Mouse (Mus musculus) small intestine, adult 2 months (tissue): ENCODE results near the gene Atxn7l1. TPM values are rescaled to one million over a fixed set of nuclear protein-coding genes. Genes with fewer than 3 reads are reported as not detected.
A peak's percentile ranks its signal among the peaks of the same experiment; 100 is the strongest.

ENCODE experiments used
- H3K27ac ChIP-seq: fragments of 200-500 bp; 2 replicates; pipeline ENCODE4 v1.5.1; 2012; ENCODE audit warnings: low read depth, low read length, control low read depth, inconsistent platforms; ENCODE audit not compliant: insufficient read depth
- H3K27me3 ChIP-seq: fragments of 200-500 bp; 2 replicates; pipeline ENCODE4 v1.6.1; 2012; ENCODE audit warnings: mild to moderate bottlenecking, moderate library complexity, low read length, inconsistent platforms; ENCODE audit not compliant: control insufficient read depth, insufficient read depth
- H3K36me3 ChIP-seq: fragments of 200-500 bp; 2 replicates; pipeline ENCODE4 v1.6.1; 2012; ENCODE audit warnings: mild to moderate bottlenecking, low read length, control low read depth, inconsistent platforms; ENCODE audit not compliant: control insufficient read depth, insufficient read depth
- H3K4me1 ChIP-seq: fragments of 200-500 bp; 2 replicates; pipeline ENCODE4 v1.6.1; 2012; ENCODE audit warnings: low read length, inconsistent platforms, mixed read lengths; ENCODE audit not compliant: control insufficient read depth, insufficient read depth, insufficient read length
- H3K4me3 ChIP-seq: fragments of 200-500 bp; 2 replicates; pipeline ENCODE4 v1.5.1; 2012; ENCODE audit warnings: low read depth, mild to moderate bottlenecking, control low read depth, inconsistent platforms, low read length, moderate library complexity
- CTCF ChIP-seq: fragments of 200-500 bp; IDR thresholded peaks from 2 replicates; pipeline ENCODE4 v1.5.1; 2012; ENCODE audit warnings: low read depth, mild to moderate bottlenecking, control low read depth, inconsistent platforms, low read length, moderate library complexity, mixed read lengths; ENCODE audit not compliant: insufficient replicate concordance, insufficient read length; ENCODE audit errors: extremely low read depth
- POLR2A ChIP-seq: fragments of 200-500 bp; IDR thresholded peaks from 2 replicates; pipeline ENCODE4 v1.6.1; 2012; ENCODE audit warnings: low read depth, mild to moderate bottlenecking, control low read depth, inconsistent platforms, low read length, moderate library complexity
- WGBS: fragments of 180-500 bp; shearing (Covaris S2); methylation state at CpG from one replicate; pipeline ENCODE4 v1.1.7; 2018; 5-methylcytosine and 5-hydroxymethylcytosine counted together
- polyA plus RNA-seq: library from polyadenylated mRNA; depleted of rRNA; stranded (reverse); fragments of >200 nt; gene quantifications from 2 replicates; pipeline ENCODE4 v1.2.3, GENCODE M21; 2012

The Atxn7l1 gene
- polyA plus RNA-seq, 1 experiment: 19.2 TPM

DNA sequence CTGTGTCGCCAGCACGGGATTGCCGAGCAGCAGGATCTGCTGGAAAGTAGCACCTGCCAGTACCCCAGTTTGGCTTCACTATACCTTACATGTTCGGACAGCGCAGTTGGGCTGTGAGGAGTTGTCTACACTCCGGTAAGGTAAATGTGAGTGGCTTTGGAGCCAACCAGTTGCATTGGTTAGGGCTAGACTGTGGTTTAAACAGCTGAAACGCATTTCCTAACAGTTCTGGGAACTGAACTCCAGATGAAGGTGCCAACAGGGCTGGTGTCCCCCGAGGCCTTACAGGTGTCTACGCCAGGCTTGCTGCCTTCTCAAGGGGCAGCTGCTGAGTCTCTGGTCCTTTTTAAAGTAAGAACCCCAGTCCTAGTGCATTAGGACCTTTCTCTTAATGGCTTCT, 157.6 kb downstream of the Atxn7l1 start:
- H3K27me3 ChIP-seq: no peaks in the 10 kb centered on the region
- TF ChIP-seq POLR2A: no peak
- no peak for TF ChIP-seq CTCF
- no peaks in the 10 kb centered on the region for H3K36me3 ChIP-seq
- no peak overlapping the region for H3K27ac ChIP-seq
- H3K4me1 ChIP-seq: no peaks in the 10 kb centered on the region
- H3K4me3 ChIP-seq: no peak overlapping the region
- 87% methylated on average over 9 of the region's 9 CpGs for WGBS

DNA sequence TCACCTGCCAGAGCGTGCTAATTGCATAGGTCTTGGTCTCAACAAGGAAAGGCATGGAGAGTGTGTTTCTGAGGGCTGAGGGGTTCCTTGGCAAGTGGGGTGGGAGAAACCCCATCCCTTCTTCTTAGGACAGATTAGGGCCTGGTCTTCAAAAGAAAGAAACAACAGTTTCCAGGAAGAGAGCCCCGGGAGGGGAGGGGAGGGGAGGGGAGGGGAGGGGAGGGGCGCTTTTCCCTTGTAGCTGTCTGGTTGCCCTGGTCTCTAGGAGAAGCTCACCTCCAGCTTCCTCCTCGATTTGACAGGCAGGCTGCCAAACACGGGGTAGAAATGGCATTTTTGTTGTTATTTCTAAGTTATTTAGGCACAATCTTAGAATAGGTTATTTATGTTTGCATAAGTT, 159.0 kb downstream of the Atxn7l1 start:
- Histone ChIP-seq H3K27me3 (no peaks in the 10 kb centered on the region), H3K4me3 (no peak overlapping the region), H3K27ac (no peak overlapping the region), H3K4me1 (peaks cover 3% of the 10 kb centered on the region; the same call in 1 of the 2 replicates), H3K36me3 (no peaks in the 10 kb centered on the region)
- no peak for TF ChIP-seq POLR2A
- no peak for TF ChIP-seq CTCF
- WGBS: 68% methylated on average over 3 of the region's 5 CpGs

DNA sequence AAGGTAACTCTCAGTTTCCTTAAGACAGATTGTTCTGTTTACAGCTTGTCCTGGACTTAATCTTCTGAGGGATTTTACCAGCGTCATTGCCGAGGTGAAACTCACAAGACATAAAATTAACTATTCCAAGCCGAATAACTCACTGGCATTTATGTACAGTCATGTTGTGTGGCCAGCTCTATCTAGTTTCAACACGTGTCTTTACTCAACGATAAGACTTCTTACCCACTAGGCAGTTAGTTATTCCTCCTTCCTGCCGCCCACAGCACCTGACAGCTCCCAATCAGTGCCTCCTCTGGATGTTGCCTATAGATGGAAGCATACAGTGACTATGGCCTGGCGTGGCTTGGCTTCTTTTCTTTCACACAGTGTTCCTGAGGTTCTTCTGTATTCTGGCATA, 161.2 kb downstream of the Atxn7l1 start:
- no peak overlapping the region for H3K27ac ChIP-seq
- 91% methylated on average over 7 of the region's 7 CpGs for WGBS
- no peak overlapping the region for H3K4me3 ChIP-seq
- peaks cover 5% of the 10 kb centered on the region; the same call in 1 of the 2 replicates for H3K4me1 ChIP-seq
- H3K27me3 ChIP-seq: no peaks in the 10 kb centered on the region
- TF ChIP-seq POLR2A (no peak), CTCF (no peak)
- no peaks in the 10 kb centered on the region for H3K36me3 ChIP-seq

DNA sequence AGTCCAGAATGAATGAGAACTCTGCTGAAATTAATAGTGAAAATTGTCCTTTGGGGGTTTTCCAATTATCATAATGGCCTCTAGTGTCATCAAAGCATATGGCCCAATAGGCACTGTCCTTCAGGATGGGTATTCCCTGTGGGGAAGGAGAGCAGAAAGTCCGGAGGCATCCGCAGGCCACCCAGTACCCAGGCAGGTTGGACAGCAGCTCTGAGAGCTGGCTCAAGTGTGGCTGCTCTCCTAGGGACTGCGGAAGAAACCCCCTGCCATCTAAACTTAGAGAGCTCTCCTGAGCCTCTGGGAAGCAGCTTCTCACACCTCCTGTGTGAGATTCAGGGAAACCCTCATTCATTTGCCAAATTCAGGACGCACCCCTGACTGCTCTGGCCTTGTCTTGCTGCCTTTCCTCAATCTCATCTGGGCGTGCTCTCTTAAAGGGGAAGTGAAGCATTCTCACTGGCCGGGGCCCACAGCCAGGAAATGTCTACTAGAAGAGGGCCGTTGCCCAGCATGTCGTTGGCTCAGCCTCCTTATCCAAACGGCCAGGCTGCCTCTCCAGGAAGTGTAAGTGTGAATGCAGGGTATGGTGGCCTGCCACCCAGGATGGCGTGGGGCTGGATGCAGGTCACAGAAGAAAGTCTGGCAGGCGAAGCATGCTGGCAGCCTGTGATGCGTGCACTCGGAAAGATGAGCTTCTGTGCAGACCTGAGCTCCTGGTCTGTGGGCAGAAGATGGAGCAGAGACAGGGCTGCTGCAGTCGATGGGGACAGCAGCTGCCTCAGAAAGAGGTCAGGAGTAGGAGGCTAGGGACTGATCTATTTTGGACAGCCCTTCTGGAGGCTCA, 166.6 kb downstream of the Atxn7l1 start:
- H3K27ac ChIP-seq: peak overlapping the region; percentile 63
- WGBS: 5% methylated on average over 14 of the region's 14 CpGs
- no peak for TF ChIP-seq CTCF
- no peaks in the 10 kb centered on the region for H3K27me3 ChIP-seq
- H3K4me1 ChIP-seq: peaks cover 32% of the 10 kb centered on the region; the same call in 1 of the 2 replicates
- H3K36me3 ChIP-seq: no peaks in the 10 kb centered on the region
- peak overlapping the region; percentile 62 for H3K4me3 ChIP-seq

DNA sequence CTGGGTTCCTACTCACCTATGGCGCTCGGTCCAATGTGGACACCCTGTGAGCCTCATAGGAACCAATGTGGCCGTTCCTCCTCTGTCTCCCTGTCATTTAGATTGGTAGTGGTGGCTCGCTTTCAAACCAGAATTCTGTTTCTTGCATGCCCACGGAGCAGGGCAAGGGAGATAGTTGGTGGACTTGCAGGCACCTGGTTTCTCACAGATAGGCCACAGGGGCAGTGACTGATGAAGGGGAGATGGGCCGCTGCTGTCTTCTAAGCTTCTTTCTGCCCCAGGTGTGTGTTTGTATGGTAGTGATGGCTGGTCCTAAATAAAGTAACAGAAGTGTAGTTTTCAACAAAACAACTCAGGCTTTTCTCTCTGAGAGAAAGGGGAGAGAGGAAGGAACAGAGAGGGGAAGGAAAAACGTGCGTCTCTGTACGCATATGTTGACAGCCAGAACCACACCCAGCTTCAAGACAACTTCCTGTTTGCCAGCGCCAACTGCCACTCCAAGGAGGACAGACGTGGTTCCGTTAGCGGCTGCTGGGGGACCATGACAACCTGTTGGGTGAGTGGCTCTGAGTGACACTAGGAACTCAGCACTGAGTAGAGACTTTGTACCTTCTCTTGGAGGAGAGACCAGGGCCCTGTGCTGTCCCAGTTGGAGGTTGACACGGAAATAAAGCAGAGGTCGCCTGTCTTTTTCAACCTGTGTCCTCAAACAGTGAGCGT, 167.6 kb downstream of the Atxn7l1 start:
- peak; percentile 49; the same call in 1 of the 2 replicates for TF ChIP-seq POLR2A
- TF ChIP-seq CTCF: no peak
- peak overlapping the region; percentile 66 for H3K27ac ChIP-seq
- peaks cover 32% of the 10 kb centered on the region; the same call in 1 of the 2 replicates for H3K4me1 ChIP-seq
- no peaks in the 10 kb centered on the region for H3K36me3 ChIP-seq
- WGBS: 24% methylated on average over 16 of the region's 16 CpGs
- H3K27me3 ChIP-seq: no peaks in the 10 kb centered on the region
- H3K4me3 ChIP-seq: peak overlapping the region; percentile 62

DNA sequence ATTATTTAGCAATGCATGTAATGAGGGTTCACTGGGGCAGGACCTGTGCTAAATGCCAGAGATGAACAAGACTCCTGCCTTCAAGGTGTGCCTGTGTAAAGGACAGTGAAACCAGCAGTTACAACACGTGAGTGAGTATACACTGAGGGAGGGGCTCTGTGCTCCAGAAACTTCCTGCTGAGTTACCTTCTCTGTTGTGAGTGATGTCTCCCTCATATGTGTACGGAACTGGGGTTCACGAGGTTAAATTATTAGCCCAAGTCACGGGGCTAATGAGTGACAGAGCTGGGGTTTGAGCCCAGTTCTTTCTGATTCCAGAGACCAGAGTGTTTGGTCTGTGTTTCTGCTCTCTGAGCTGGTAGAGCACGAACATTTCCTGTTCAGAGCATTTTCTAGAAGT, 168.3 kb downstream of the Atxn7l1 start:
- WGBS: 17% methylated on average over 5 of the region's 5 CpGs
- Histone ChIP-seq H3K27me3 (no peaks in the 10 kb centered on the region), H3K36me3 (no peaks in the 10 kb centered on the region), H3K27ac (peak overlapping the region; percentile 66), H3K4me1 (peaks cover 32% of the 10 kb centered on the region; the same call in 1 of the 2 replicates), H3K4me3 (no peak overlapping the region)
- TF ChIP-seq POLR2A (no peak), CTCF (no peak)
